Mouse (Mus musculus) small intestine, adult 2 months (tissue): ENCODE data around the gene Kremen2.

Experiments
- CTCF ChIP-seq: fragments of 200-500 bp; IDR thresholded peaks from 2 replicates; pipeline ENCODE4 v1.5.1; 2012; ENCODE audit warnings: low read depth, mild to moderate bottlenecking, control low read depth, inconsistent platforms, low read length, moderate library complexity, mixed read lengths; ENCODE audit not compliant: insufficient replicate concordance, insufficient read length; ENCODE audit errors: extremely low read depth
- POLR2A ChIP-seq: fragments of 200-500 bp; IDR thresholded peaks from 2 replicates; pipeline ENCODE4 v1.6.1; 2012; ENCODE audit warnings: low read depth, mild to moderate bottlenecking, control low read depth, inconsistent platforms, low read length, moderate library complexity

- TF ChIP-seq CTCF (peak; percentile 75; the same call in 1 of the 2 replicates), POLR2A (no peak)
Observed at GRCm38 (mm10) chr17:23748631-23749391, 3.2 kb upstream of the Kremen2 start.
